Mouse (Mus musculus) liver, adult 2 months (tissue): ENCODE results near the gene Apoa2. TPM values are rescaled to one million over a fixed set of nuclear protein-coding genes. Genes with fewer than 3 reads are reported as not detected.

Experiments used
- DNase-seq: peaks from one replicate; pipeline ENCODE4 v3.0.0-alpha.2; 2011; ENCODE audit warnings: low read depth, low spot score; ENCODE audit errors: extremely low read depth
- H3K27ac ChIP-seq: fragments of 200-500 bp; replicated peaks from 2 replicates; pipeline ENCODE4 v1.5.1; 2012; ENCODE audit warnings: low read depth, mild to moderate bottlenecking, control low read depth, inconsistent platforms, low read length; ENCODE audit not compliant: insufficient read depth
- H3K27me3 ChIP-seq: fragments of 200-500 bp; 2 replicates; pipeline ENCODE4 v1.6.1; 2012; ENCODE audit warnings: mild to moderate bottlenecking, moderate library complexity, low read length, inconsistent platforms; ENCODE audit not compliant: control insufficient read depth, insufficient read depth
- H3K36me3 ChIP-seq: fragments of 200-500 bp; 2 replicates; pipeline ENCODE4 v1.6.1; 2012; ENCODE audit warnings: low read length, inconsistent platforms; ENCODE audit not compliant: control insufficient read depth, insufficient read depth
- H3K4me1 ChIP-seq: fragments of 200-500 bp; 2 replicates; pipeline ENCODE4 v1.6.1; 2011; ENCODE audit warnings: low read length; ENCODE audit not compliant: control insufficient read depth, insufficient read depth
- H3K4me3 ChIP-seq: fragments of 200-500 bp; 2 replicates; pipeline ENCODE4 v1.5.1; 2011; ENCODE audit warnings: low read depth, mild to moderate bottlenecking, control low read depth, low read length, moderate library complexity; ENCODE audit not compliant: insufficient read depth
- H3K79me2 ChIP-seq: fragments of 200-500 bp; 2 replicates; pipeline ENCODE4 v1.6.1; 2012; ENCODE audit warnings: inconsistent platforms, mild to moderate bottlenecking, low read length, moderate library complexity; ENCODE audit not compliant: control insufficient read depth, insufficient read depth
- H3K9ac ChIP-seq: fragments of 200-500 bp; 2 replicates; pipeline ENCODE4 v1.6.1; 2012; ENCODE audit warnings: low read depth, mild to moderate bottlenecking, control low read depth, inconsistent platforms, low read length
- CTCF ChIP-seq: fragments of 200-500 bp; IDR thresholded peaks from 2 replicates; pipeline ENCODE4 v1.5.1; 2011; ENCODE audit warnings: low read depth, low read length, control low read depth
- POLR2A ChIP-seq: fragments of 200-500 bp; IDR thresholded peaks from 2 replicates; pipeline ENCODE4 v1.6.1; 2011; ENCODE audit warnings: low read length, control low read depth; ENCODE audit not compliant: insufficient read depth; ENCODE audit errors: extremely low read depth
- WGBS: fragments of 180-500 bp; shearing (Covaris S2); methylation state at CpG from one replicate; pipeline ENCODE4 v1.1.7; 2018; 5-methylcytosine and 5-hydroxymethylcytosine counted together
- polyA plus RNA-seq: library from polyadenylated mRNA; depleted of rRNA; stranded (reverse); fragments of >200 nt; gene quantifications from 2 replicates; pipeline ENCODE4 v1.2.3, GENCODE M21; 2012
- total RNA-seq: library from RNA; depleted of rRNA; stranded (reverse); fragments of >200 nt; gene quantifications from 2 replicates; pipeline ENCODE4 v1.2.3, GENCODE M21; 2014

Apoa2 gene
- total and polyA plus RNA-seq, 2 experiments: 18,176 to 29,095 TPM

DNA sequence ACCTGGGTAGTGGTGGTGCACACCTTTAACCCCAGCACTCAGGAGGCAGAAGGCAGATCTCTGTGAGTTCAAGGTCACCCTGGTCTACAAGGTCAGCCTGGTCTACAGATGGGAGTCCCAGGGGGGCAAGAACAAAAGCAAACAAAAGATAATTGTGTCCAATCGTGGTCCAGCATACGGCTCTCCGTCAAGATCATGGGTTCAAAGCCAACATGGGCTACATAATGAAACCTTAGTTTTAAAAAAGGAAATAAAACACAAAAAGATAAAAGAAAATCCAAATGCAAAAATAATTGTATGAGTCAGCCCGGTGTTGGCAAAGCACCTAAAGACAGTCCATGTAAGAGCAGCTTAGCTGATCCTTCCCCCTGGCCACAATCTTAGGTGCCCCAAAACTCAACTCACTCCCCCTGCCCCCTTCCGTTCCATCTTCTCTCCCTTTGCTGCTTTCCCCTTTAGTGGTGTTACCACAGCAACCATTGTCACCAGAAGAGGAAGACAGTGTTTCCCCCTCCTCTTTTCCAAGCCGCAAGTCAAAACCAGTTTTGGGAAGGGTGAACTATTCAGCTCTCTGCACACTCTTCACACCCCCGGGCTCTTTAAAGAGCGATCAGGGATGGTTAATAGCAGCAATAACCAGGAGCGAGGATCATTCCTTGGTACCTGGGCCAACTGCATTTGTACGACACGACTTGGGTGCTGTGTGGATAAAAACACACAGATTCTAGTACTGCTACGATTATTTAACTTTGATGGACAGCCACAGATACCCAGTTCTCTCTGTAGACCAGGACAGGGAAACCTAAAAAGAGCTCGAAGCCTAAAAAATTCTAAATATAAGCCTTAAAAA is 36.8 kb upstream of the Apoa2 start:
- H3K4me3 ChIP-seq: no peak overlapping the region

DNA sequence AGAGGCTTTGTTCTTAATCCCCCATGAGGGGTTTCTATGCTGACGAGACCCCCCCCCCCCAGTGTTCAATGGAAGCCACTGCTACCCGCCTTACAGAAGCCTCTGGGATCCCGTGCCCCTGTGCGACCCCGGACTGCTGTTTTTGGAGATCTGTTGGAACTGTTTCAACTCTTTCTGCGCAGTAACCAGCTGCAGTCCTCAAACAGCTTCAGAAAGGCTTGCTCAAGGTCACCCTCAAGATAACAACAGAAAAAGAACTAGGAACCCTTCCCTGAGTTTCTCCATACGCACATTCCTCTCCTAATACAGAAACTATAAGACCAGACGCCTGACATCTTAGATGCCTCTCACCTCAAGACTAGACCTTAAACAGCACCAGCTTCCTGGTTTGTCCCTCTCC is 35.8 kb upstream of the Apoa2 start:
- TF ChIP-seq CTCF: no peak
- TF ChIP-seq POLR2A: no peak
- H3K27ac ChIP-seq: no peak overlapping the region
- 54% methylated on average over 8 of the region's 8 CpGs for WGBS

More for the DNA sequence above, 36.8 kb upstream of the Apoa2 start:
- H3K27ac ChIP-seq: no peak overlapping the region
- no peaks in the 10 kb centered on the region for H3K27me3 ChIP-seq
- peaks cover 4% of the 10 kb centered on the region; the same call in 1 of the 2 replicates for H3K79me2 ChIP-seq
- no peak overlapping the region for H3K9ac ChIP-seq
- no peaks in the 10 kb centered on the region for H3K36me3 ChIP-seq
- no peak for TF ChIP-seq CTCF
- no peak for TF ChIP-seq POLR2A
- WGBS: 80% methylated on average over 13 of the region's 13 CpGs
- no peak for DNase-seq
- H3K4me1 ChIP-seq: peaks cover 3% of the 10 kb centered on the region; the same call in 1 of the 2 replicates

DNA sequence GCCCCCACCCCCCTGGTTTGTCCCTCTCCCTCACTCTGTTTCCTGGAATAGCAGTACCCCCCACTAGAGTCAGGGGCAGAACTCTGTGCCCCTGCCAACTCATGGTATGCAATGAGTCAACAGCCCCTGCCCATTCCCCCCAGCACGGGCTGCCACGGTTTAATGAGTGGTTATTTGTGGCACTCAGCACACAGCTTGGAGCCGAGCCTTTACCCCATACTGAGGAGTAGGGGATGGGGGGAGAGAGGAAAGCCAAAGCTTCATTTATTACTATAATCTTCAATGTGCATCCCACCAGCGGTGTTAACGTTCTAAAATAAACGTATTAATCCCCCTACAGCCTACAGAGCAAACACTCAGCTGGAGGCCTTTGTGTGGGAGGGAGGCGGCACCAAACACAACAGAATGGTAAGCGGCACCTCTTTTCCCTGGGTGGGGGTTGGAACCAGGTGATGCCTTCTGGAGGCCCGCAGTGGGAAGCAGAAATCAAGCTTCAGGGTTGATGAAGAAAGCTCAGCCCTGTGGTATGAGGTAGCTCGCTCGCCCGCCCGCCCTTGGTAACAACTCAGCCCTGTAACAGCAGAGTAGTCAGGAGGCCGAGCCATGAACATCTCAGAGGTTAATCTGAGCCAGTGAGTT is 35.3 kb upstream of the Apoa2 start:
- no peak for DNase-seq
- Histone ChIP-seq H3K4me1 (no peaks in the 10 kb centered on the region), H3K27me3 (no peaks in the 10 kb centered on the region), H3K9ac (no peak overlapping the region), H3K27ac (no peak overlapping the region), H3K4me3 (no peak overlapping the region), H3K79me2 (peaks cover 4% of the 10 kb centered on the region; the same call in 1 of the 2 replicates), H3K36me3 (no peaks in the 10 kb centered on the region)
- 79% methylated on average over 14 of the region's 14 CpGs for whole genome bisulfite sequencing
- TF ChIP-seq CTCF (no peak), POLR2A (no peak)

More for the DNA sequence above, 35.8 kb upstream of the Apoa2 start:
- H3K4me3 ChIP-seq: no peak overlapping the region
- H3K79me2 ChIP-seq: peaks cover 4% of the 10 kb centered on the region; the same call in 1 of the 2 replicates
- H3K9ac ChIP-seq: no peak overlapping the region
- H3K27me3 ChIP-seq: no peaks in the 10 kb centered on the region
- no peak for DNase-seq
- peaks cover 2% of the 10 kb centered on the region; the same call in 1 of the 2 replicates for H3K4me1 ChIP-seq
- H3K36me3 ChIP-seq: no peaks in the 10 kb centered on the region

DNA sequence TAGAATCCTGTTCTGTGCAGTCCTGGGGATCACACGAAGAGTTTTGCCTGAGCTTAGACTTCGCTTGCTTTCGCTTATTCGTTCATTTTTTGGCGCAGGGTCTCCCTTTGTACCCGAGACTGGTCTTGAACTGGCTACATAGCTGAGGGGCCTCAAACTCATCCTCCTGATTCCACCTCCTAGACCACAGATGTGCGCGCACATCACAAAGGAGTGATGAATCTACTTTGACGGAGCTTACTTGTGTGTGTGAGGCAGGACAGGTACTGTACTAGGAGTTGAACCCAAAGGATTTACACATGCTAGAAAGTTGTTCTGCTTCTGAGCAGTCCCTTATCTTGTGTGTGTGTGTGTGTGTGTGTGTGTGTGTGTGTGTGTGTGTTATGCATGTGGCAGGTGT is 34.0 kb upstream of the Apoa2 start:
- 99% methylated on average over 9 of the region's 9 CpGs for WGBS
- H3K4me3 ChIP-seq: no peak overlapping the region
- H3K27me3 ChIP-seq: no peaks in the 10 kb centered on the region
- H3K27ac ChIP-seq: no peak overlapping the region
- TF ChIP-seq CTCF (no peak), POLR2A (no peak)
- DNase-seq: no peak
- H3K9ac ChIP-seq: no peak overlapping the region
- no peaks in the 10 kb centered on the region for H3K36me3 ChIP-seq
- H3K79me2 ChIP-seq: peaks cover under 1% of the 10 kb centered on the region; the same call in 1 of the 2 replicates
- H3K4me1 ChIP-seq: no peaks in the 10 kb centered on the region

DNA sequence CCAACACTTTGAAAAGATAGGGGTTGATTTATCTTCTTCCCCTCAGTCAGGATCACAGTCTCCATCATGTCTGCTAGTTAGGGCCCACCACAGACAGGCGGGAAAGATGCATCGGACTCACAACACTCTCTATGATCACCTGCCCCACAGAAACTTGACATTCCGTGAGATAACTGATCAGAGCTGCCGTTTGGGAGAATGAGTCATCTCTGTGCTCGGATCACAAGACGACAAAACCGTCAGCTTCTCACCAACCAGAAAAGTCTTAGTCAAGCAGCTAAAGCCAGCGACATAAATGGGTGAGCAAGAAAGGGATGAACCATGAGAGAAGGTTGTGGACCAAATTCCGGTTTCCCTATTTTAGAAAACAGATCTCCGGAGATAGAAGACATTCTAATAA is 32.6 kb upstream of the Apoa2 start:
- Histone ChIP-seq H3K27ac (no peak overlapping the region), H3K36me3 (no peaks in the 10 kb centered on the region), H3K27me3 (no peaks in the 10 kb centered on the region), H3K9ac (no peak overlapping the region), H3K4me3 (no peak overlapping the region), H3K4me1 (peaks cover 2% of the 10 kb centered on the region; the same call in 1 of the 2 replicates), H3K79me2 (peaks cover 2% of the 10 kb centered on the region; the same call in 1 of the 2 replicates)
- DNase-seq: no peak
- 84% methylated on average over 10 of the region's 10 CpGs for WGBS
- no peak for TF ChIP-seq CTCF
- TF ChIP-seq POLR2A: no peak
